Mouse (Mus musculus) naive thymus-derived CD4-positive, alpha-beta T cell, adult 2 months (primary cell): ENCODE data around the gene Fam136a.
A peak's percentile ranks its signal among the peaks of the same experiment; 100 is the strongest.
"Not testable (repeated sequence)": the region's sequence is repeated elsewhere in the genome, so short reads cannot be mapped to it uniquely, and the experiment has no call there.

ENCODE experiments used
- DNase-seq: peaks from one replicate; pipeline ENCODE4 v3.0.0-alpha.2; 2011; ENCODE audit warnings: low read depth

The Fam136a gene

GRCm38 (mm10) chr6:86365371-86366124, at the start of gene Fam136a:
Gene Fam136a, plus strand, starts transcription at chr6:86365646.
- DNase-seq: peak; percentile 99

GRCm38 (mm10) chr6:86317066-86317465, 48.4 kb upstream of the Fam136a start:
- DNase-seq: no peak

DNA sequence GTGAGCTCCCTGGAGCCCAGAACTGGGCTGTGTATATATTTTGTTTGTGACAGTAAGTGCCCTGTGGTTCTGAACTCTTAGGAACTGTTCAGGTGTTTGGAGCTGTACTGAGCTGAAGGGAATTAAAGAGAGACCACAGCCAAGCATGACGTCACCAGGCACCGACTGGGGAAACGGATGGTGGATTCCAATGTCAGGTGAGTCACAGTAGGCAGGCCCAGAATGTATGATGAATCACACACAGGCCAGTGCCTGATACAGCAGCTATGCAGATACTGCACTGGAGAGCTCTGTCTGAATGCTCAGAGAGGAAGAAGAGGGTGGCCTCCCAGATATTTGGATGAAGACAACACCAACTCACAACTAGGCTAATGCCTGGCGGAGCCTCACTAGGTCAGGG, 46.6 kb upstream of the Fam136a start:
- DNase-seq: no peak

- no peak for DNase-seq
Observed at GRCm38 (mm10) chr6:86322031-86322563, 43.3 kb upstream of the Fam136a start.

DNA sequence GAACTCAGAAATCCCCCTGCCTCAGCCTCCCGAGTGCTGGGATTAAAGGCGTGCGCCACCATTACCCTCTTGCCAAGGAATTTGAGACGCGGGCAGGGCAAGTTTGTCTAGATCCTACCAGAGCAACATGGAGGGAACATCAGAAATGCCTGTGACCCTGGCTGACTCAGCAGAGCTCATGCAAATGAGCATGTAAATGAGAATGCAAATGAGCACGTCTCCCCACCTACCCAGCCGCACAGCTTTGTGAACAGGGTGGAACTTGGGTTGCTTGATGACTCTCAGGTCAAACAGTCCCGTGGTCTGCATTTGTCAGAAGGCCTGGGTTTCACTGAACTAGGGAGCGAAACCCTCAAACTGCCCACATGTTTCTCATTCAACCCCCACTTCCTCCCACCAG, 42.5 kb upstream of the Fam136a start:
- DNase-seq: no peak

GRCm38 (mm10) chr6:86324400-86324799, 41.0 kb upstream of the Fam136a start:
- DNase-seq: no peak

DNA sequence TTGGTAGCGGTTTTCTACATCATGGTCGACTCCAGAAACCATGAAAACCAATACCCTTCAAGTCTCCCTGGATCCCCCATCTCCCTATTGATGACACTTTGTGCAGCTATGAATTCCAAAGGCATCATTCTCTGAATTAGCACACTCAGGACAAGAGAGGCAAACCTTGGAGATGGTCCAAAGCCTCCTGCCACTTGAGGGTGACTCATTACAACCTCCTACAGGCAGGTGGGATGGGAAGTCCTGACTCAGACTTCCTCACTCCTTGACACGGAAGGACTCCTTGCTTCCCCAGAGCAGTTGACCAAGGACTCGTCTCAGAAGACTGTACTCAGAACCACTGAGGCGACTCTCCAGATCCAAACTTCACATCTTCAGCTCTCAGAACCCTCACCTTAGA, 39.8 kb upstream of the Fam136a start:
- no peak for DNase-seq

DNA sequence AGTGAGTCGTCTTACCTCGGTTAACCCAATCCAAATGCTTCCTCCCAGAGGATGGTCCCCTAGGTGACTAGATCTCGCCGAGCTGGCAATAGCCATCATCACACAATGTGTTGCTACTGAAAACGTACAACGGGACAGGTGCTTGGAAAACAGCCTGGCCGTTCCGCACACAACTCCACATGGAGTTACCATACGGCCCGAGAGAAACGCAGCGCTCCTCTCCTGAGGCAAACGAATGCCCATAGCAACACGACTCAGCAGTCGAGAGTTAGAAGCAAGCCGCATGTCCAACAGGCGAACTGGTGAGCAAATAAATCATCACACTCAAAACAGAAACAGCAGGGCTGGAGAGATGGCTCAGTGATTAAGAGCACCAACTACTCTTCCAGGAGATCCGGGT, 38.6 kb upstream of the Fam136a start:
- no peak for DNase-seq

DNA sequence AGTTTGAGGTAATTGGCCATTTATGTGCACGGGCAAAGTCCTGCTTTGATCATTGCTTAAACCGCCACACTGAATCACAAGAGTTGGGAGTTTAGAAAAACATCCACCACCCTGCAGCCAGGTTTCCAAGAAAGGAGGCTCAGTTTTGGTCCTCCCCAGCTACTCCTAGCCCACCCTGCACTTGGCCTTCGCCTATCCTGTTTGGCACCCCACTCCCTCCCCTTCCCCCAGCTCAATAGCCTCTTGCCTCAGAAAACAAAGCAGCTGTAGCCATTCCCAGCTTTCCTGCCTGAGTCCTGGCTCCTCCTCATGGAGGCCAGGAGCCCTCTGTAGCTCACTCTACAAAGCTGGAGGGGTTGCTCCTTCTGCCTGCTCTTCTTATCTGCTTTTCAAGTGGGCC, 37.1 kb upstream of the Fam136a start:
- no peak for DNase-seq

- no peak for DNase-seq
Observed at GRCm38 (mm10) chr6:86329943-86330342, 35.5 kb upstream of the Fam136a start.

GRCm38 (mm10) chr6:86335121-86335849, 30.2 kb upstream of the Fam136a start:
- DNase-seq: no peak

DNA sequence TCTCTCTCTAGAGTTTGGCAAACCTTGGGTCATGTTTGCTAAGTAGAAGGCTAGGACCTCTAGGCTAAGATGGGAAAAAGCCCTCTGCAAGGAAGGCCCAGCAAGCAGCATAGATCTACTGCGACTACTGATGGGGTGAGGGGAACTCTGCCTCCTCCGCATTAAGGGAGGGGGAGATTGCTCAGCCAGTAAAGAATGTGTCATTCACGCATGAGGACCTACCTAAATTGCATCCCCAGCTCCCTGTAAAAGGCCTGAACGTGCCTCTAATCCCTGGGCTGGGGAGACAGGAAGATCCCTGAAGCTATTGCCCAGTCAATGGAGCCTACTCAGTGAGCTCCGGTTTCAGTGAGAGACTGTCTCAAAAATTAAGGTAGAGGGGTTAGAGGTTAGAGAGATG, 29.6 kb upstream of the Fam136a start:
- DNase-seq: no peak

DNA sequence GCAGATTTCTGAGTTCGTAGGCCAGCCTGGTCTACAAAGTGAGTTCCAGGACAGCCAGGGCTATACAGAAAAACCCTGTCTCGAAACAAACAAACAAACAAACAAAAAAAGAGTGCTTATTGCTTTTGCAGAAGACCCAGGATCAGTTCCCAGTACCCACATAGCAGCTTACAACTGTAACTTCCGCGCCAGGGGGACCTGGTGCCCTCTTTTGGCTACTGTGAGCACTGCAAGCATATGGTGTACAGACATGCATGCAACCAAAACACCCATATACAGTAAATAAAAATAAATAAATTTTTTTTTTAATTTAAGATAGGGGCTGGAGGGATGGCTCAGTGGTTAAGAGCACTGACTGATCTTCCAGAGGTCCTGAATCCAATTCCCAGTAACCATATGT, 29.1 kb upstream of the Fam136a start:
- not testable (repeated sequence) for DNase-seq

GRCm38 (mm10) chr6:86343656-86344055, 21.8 kb upstream of the Fam136a start:
- no peak for DNase-seq

- no peak for DNase-seq
Observed at GRCm38 (mm10) chr6:86346063-86346462, 19.4 kb upstream of the Fam136a start.

GRCm38 (mm10) chr6:86349257-86349656, 16.2 kb upstream of the Fam136a start:
- DNase-seq: peak; percentile 28

- DNase-seq: no peak
Observed at GRCm38 (mm10) chr6:86354948-86355347, 10.5 kb upstream of the Fam136a start.

DNA sequence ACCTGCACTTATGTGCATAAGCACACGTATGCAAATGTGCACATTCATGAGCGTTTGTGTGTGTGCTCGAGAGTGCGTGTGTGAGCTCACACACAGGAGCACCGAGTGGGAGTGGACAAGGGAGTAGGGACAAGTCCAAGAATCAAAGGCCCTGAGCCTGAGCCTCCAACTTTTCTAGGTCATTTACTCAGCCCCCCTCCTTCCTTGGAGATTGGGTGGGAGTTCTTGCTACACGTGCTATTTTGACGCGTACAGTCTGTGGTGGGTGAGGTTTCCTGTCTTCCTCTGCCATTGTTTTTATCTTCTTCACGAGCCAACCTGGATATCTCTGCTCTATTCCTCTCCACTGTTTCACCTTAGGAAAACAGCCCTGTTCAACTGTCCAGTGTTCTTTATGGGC, 8.5 kb upstream of the Fam136a start:
- no peak for DNase-seq

DNA sequence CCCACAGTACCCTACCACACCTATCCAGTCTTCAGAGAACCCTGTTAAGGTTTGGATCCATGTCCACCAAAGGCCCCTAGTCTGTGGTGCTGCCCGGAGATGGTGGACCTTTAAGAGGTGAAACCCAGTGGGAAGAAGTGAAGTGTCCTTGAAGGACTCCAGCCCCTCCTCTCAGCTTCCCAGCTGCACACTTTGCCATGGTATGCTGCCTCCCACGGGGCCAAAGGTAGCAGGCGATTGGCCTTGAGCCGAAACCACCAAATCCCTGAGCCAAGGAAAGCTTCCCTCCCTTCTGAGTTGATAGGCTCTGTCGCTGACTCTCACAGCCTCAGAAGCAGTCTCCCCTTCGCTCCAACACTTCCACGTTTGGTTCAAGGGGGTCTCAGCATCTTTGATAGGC, 4.8 kb upstream of the Fam136a start:
- no peak for DNase-seq

GRCm38 (mm10) chr6:86361373-86361772, 4.1 kb upstream of the Fam136a start:
- no peak for DNase-seq

GRCm38 (mm10) chr6:86364442-86365141, 854 bp upstream of the Fam136a start:
- DNase-seq: peak; percentile 85

DNA sequence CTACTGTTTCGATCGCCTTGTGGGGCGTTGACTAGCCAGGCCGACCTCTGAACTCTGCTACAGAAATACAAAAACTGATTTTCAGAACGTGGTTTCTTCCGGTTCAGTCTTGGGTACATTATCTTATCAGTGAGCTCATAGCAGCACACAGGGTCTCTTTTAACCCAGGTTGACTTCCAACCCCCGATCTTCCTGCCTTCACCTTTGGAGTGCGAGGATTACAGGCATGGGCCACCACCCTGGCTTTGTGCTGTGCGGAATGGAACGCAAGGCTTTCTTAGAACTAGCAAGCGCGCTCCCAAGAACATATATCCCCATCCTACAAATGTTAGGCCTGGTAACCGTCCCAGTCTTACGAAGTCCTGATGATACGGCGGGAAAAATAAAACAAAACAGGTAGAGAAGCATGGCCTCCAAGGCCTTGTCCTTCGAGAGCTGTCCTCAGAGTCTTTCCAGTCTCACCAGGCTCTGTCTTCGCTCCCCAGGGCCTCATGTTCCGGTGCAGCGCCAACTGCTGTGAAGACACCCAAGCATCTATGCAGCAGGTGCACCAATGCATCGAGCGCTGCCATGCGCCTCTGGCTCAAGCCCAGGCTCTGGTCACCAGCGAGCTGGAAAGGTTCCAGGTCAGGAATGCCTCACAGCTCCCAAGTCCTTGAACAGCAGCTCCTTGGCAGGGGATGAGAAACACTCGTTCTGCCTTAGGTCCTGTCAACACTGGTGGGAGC, 843 bp downstream of the Fam136a start:
- no peak for DNase-seq
